Mouse (Mus musculus) CD8-positive naive resting alpha-beta T cell, adult 2 months (primary cell): Measurements from ENCODE around the gene Gm28038.

Source experiments
- DNase-seq, 2 experiments: peaks; one replicate each; pipeline ENCODE4 v3.0.0; 2022; ENCODE audit warnings: low read depth in 2 of 2, low spot score in 2 of 2

Gm28038 gene

GRCm38 (mm10) chr2:30285004-30285403, 4.2 kb downstream of the Gm28038 start:
- no peak for DNase-seq

DNA sequence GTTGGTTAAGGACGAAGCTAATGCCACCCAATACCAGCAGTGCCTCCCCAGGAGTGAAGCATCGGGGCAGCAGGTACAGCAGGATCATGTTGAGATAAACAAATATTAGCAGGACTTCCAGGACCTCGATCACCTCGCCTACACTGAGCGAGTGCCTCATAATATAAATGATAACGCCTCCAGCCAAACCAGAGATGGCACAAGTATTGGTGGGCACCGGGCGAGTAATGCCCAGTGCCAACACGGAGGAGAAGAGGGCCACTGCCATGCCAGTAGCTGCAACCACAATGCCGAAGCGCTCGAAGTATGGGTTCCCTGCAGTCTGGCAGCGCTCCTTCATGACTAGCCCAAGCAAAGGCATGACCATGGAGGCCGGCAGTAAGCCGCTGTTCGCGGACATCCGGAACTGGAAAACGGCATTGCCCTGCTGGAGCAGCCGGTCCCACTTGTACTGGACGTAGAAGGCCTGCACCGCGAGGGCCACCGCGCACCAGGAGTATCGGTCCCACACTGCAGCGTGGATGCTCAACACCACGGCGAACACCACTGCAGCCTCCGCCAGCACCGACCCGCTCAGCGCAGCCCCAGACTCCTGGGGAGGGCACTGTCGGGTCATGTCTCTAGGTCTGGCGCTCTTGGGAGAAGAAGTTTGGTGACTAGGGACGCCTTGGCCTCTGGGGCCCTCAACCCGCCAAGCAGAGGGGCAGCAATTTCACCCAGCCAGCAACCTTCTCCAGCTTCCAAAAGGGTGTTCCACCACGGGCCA, 4.8 kb downstream of the Gm28038 start:
- no peak for DNase-seq

DNA sequence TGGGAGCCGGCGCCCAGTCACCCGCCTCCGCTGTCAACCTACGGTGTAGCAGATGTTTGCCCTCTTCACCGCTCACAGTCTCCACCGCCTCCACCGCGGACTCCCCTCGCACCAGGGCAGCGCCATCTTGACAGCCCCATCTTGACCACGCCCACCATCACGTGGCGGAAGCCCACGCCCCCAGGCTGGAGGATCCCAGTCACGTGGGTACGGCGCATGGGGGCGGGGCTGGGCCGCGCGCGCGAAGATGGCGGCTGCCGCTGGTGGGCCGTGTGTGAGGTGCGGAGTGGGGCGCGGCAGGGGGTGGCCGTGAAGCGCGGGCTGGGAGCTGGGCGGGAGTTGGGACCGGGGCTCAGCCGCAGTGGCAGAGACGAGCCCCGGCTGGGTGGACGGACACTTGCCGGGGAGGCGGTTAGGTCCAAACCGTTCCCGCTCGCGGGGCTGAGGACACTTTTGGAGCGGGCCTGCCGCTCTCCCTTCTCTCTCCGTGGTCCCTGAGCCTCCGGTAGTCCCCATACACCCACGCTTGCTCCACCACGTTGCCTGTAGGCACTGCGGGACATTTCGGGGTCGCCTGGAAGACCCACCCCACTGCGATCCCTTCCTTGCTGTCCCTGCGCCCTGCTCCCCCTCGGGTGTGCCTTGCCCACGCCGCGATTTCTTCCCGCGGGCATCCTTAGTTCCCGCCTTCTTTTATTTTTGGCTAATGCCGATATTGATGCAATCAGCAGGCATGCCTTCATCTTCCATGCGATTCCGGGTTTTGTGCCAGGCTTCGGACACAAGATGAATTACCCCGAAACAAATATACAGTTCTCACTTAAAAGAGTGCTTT, 5.6 kb downstream of the Gm28038 start, which contains the start of the genes Dolk and Nup188:
Gene Dolk (minus strand): TSS at position 143 of the 835 bp plus-strand sequence.
Gene Nup188 (plus strand): TSS at position 206 of the 835 bp plus-strand sequence.
- DNase-seq: peak; percentile 95 to 98

DNA sequence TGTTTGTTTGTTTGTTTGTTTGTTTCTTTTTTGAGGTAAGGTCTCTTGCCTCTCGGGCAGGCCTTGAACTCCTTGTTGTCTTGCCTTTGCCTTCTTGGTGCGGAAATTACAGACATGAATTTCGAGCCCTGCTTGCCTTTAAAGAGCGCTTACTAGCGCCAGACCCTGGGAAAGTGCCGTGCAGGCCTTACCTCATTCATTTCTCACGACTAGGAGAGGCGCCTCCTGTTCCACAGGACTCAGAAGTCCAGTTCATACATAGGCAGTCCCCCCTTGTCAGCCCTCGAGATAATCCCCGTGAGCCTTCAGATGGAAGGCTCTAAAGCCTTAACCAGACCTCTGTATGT, 6.2 kb downstream of the Gm28038 start:
- DNase-seq: no peak

GRCm38 (mm10) chr2:30299525-30299924, 18.7 kb downstream of the Gm28038 start:
- DNase-seq: no peak

DNA sequence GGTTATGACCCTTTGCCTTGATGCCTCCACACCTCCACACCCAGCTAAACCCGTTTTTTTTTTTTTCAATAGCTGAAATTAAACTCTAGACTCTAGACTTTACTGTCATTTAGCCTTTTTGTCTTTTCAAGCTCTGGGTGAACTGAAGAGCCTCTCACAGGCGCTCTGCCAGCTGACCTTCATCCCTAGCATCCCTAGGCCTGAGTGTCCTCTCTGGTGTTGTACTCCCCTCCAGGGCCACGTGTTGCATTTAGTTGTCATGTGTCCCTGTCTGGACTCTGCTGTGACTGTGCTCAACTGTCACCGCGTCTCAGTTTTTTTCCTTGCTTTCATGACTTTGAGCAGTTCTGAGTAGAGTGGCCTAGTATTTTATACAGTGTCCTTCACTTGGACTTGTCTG, 19.1 kb downstream of the Gm28038 start:
- DNase-seq: no peak

DNA sequence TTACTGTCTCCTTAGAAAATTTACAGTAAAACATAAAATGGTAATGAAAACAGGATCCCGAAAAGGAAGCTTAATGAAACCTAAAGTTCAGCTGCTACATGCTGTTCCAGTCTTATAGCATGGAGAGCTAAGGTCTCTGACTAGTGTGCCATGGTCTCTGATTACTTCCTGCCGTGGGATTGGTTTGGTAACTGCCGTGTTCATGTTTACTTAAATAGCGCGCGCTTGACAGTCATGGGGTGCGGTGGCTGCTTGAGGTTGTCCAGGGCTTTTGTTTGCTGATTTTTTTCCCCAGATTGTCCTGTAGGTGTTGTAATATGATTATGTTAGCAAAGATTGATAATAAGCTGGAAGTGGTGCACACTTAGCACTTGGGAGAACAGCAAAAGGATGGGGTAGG, 25.2 kb downstream of the Gm28038 start:
- DNase-seq: no peak

DNA sequence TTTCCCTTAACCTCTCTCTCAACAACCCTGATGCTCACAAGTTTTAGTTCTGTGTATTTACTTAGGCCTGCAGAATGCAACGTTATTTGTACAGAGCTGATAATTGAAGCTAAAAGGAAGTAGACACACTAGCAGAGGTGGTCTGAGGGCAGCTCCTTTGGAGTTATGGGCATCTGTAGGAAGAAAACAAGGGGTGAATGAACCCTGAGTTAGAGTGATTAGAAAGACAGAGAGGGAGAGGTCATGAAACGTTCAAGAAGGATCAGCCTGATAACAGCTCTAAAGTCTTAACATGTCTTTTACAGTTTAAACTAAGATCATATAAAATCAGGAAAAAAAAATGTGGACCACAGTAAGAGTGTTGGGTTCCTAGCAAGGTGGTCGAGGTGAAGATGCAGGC, 28.5 kb downstream of the Gm28038 start:
- DNase-seq: no peak

DNA sequence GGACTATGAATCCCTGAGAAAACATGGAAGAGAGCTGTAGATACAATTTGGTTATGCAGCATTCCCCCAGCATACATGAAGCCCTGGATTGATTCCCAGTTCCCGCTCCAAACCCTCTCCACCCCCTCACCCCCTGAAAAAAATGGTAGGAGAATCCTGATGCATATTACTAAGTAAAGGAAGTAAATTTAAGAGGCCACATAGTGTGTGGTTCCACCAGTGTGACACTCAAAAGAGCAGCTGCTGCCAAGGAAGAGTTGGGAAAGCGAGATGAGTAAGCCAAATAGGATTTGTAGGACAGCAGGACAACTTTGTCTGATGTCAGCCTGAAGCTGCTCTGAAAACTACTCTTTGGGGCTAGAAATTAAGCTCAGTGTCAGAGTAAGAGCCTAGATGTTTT, 30.6 kb downstream of the Gm28038 start:
- no peak for DNase-seq

DNA sequence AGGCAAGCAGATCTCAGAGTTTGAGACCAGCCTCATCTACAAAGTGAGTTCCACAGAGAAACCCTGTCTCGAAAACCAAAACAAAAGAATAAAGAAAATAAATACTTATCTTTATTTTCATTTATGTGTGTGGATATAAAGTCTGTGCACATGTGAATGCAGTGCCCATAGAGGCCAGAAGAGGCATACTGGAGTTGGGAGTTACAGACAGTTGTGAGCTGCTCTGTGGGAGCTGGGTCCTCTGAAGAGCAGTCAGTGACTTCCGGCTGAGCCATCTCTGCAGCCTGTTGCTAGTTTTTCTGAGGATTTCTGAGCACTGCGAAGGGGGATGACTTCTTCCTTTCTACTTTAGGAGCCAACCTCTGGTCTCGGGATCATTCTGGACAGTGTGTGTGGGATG, 35.3 kb downstream of the Gm28038 start:
- no peak for DNase-seq

- no peak for DNase-seq
Measured at GRCm38 (mm10) chr2:30316955-30317354, 36.1 kb downstream of the Gm28038 start.

- DNase-seq: no peak
Measured at GRCm38 (mm10) chr2:30319260-30319659, 38.4 kb downstream of the Gm28038 start.

DNA sequence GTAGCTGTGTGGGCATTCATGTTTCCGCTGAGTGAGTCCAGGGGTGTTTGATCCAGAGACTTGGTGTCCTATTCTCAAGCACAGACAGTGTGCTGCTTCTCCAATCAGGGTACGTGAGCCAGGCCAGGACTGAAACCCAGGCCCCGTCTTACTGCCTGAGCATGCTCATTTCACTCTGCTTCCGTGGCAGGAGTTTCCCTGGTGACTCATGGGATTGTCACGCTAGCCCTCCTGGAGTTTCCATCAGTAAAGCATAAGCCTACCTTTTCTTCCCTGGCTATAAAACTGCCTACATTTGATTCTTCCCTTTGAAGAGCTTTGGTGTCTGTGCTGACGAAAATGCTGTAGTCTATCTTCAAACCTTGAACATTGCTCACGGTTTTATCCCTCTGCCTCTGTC, 42.3 kb downstream of the Gm28038 start:
- no peak for DNase-seq

GRCm38 (mm10) chr2:30325296-30325695, 44.5 kb downstream of the Gm28038 start:
- no peak for DNase-seq

- DNase-seq: no peak
Measured at GRCm38 (mm10) chr2:30327276-30327675, 46.4 kb downstream of the Gm28038 start.

DNA sequence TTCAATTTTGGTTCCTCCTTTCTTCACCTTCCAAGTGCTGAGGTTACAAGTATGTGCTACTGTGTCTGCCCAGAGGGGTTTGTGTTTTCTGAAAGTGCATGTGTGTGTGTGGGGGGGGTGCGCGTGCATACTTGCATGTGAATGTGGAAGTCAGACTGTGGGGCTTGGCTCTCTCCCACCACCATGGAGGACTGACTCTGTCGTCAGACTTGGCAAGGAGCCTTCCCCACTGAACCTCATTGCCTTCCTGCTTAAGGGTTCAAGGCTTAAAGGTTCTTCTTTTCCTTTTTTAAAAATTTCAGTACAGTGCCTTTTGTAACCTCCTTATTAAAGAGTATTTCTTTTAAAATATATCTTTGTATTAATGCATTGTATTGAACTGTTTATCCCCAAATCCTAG, 47.9 kb downstream of the Gm28038 start:
- DNase-seq: no peak

DNA sequence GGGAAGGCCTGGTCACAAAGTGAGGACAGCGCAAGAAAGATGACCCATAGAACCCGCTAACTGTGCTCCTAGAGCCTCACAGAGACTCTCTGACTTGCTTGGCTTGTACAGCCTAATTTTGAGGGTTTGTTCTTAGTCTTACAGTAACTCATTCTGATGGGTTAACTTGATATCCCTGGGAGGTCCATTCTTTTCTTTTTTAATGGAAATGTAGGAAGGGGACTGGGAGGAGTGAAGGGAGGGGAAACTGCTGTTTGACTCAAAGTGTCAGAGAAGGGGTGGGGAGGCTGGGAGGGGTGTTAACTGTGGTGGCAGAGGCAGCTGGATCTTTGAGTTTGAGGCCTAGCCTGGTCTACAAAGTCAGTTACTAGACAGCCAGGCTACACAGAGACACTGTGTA, 54.5 kb downstream of the Gm28038 start:
- no peak for DNase-seq

GRCm38 (mm10) chr2:30336174-30336915, 55.5 kb downstream of the Gm28038 start:
- no peak for DNase-seq

DNA sequence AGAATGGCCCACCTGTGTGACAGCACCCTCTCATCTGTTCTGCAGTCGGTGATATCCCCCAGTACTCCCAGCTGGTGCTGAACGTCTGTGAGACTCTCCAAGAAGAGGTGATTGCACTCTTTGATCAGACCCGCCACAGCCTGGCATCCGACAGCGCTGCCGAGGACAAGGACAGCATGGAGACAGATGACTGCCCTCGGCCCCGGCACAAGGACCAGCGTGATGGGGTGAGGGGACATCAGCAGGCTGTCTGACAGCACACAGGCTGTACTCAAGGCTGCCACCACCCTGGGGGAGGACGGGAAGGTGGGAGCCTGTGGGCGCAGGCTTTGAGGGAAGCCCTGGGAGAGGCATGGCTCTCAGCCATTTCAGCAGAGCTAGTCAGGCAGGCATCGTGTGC, 56.3 kb downstream of the Gm28038 start:
- DNase-seq: no peak

DNA sequence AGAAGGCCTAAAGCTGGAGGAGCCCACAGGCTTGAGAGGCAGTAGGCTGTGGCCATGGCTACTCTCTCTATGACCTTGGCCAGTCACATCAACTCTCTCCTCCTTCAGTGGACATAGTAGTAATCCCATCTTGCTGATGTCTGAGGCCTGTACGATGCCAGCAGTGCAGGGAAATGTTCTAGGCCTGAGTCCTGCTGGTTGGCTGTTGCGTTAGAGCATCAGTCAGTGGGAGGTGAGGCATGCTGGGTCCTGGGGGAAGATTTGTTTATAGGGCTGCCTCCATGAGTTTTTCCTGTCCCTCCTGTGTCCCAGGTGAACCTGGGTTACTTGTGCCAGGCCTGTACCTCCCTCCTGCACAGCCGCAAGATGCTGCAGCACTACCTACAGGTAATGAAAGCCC, 61.2 kb downstream of the Gm28038 start:
- DNase-seq: no peak

DNA sequence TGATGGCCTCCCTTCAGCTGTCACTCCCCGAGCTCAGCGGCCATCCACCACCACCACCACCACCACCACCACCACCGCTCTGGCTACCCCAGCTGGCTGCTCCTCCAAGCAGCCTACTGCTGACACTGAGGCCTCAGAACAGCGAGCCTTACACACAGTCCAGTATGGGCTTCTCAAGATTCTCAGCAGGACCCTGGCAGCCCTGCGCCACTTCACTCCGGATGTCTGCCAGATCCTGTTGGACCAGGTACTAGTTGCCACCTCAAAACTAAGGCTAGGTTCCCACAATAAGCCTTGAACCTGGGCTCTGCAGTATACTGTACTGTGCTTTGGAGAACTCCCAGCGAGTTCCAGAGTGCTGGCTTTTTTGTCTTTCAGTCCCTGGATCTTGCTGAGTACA, 61.7 kb downstream of the Gm28038 start:
- DNase-seq: no peak
